Mouse (Mus musculus) stomach, embryonic 14.5 days (tissue): ENCODE results near the gene Smad9. TPM values are rescaled to one million over a fixed set of nuclear protein-coding genes. Genes with fewer than 3 reads are reported as not detected.
A peak's percentile ranks its signal among the peaks of the same experiment; 100 is the strongest.

ENCODE experiments used
- ATAC-seq: fragments of 200-750 bp; cut with Nextera tagmentation; 2 replicates; pipeline ENCODE4 v1.8.0; 2017; ENCODE audit warnings: low read depth, moderate TSS enrichment; ENCODE audit not compliant: insufficient number of reproducible peaks, insufficient read depth, low FRiP score
- H3K27ac ChIP-seq: fragments of 300-500 bp; sonication (generic); 2 replicates; pipeline ENCODE4 v1.5.1; 2014; ENCODE audit warnings: mild to moderate bottlenecking, low read length, moderate library complexity, mixed read lengths
- H3K27me3 ChIP-seq: fragments of 300-500 bp; sonication (generic); 2 replicates; pipeline ENCODE4 v1.6.1; 2014; ENCODE audit warnings: low read length, control low read depth, mixed read lengths; ENCODE audit not compliant: control insufficient read depth, insufficient read depth
- H3K36me3 ChIP-seq: fragments of 300-500 bp; sonication (generic); 2 replicates; pipeline ENCODE4 v1.6.1; 2014; ENCODE audit warnings: mild to moderate bottlenecking, control low read depth, low read length, moderate library complexity, mixed read lengths; ENCODE audit not compliant: control insufficient read depth, insufficient read depth
- H3K4me1 ChIP-seq: fragments of 300-500 bp; sonication (generic); 2 replicates; pipeline ENCODE4 v1.6.1; 2014; ENCODE audit warnings: low read length, control low read depth, mixed read lengths; ENCODE audit not compliant: control insufficient read depth, insufficient read depth
- H3K4me2 ChIP-seq: fragments of 300-500 bp; sonication (generic); replicated peaks from 2 replicates; pipeline ENCODE4 v1.6.1; 2014; ENCODE audit warnings: low read depth, low read length, control low read depth
- H3K4me3 ChIP-seq: fragments of 300-500 bp; sonication (generic); 2 replicates; pipeline ENCODE4 v1.5.1; 2014; ENCODE audit warnings: low read depth, low read length, control low read depth
- H3K9ac ChIP-seq: fragments of 300-500 bp; sonication (generic); replicated peaks from 2 replicates; pipeline ENCODE4 v1.6.1; 2014; ENCODE audit warnings: low read depth, mild to moderate bottlenecking, control low read depth, low read length, moderate library complexity, mixed read lengths
- H3K9me3 ChIP-seq: fragments of 300-500 bp; sonication (generic); 2 replicates; pipeline ENCODE4 v1.6.1; 2016; ENCODE audit warnings: low read depth, low read length, control low read depth; ENCODE audit not compliant: control insufficient read depth
- WGBS: fragments of 180-500 bp; shearing (Covaris S2); extraction: QIAGEN DNeasy Blood & Tissue Kit; methylation state at CpG from one replicate; pipeline ENCODE4 v1.1.7; 2014; 5-methylcytosine and 5-hydroxymethylcytosine counted together
- polyA plus RNA-seq: library from polyadenylated mRNA; unstranded; fragments of >200 nt; fragmentation: Nextera tagmentation; extraction: Ambion mirVana; gene quantifications from 2 replicates; pipeline ENCODE4 v1.2.1, GENCODE M21; 2014

Smad9 gene
- 3.0 and 3.2 TPM in 2 replicates for polyA plus RNA-seq

- peak within 1 kb of the TSS; percentile 68 for H3K27ac ChIP-seq
- peak; percentile 81 for ATAC-seq
Measured at GRCm38 (mm10) chr3:54755145-54756041, at the start of gene Smad9. Gene Smad9, plus strand, starts transcription at chr3:54755582.

GRCm38 (mm10) chr3:54708972-54709371 lies 46.4 kb upstream of the Smad9 start:
- ATAC-seq: no peak
- Histone ChIP-seq H3K4me1 (no peaks in the 10 kb centered on the region), H3K36me3 (peaks cover 72% of the 10 kb centered on the region), H3K9ac (no peak overlapping the region), H3K4me2 (no peak overlapping the region), H3K27ac (no peak overlapping the region), H3K4me3 (no peak overlapping the region), H3K9me3 (no peaks in the 10 kb centered on the region), H3K27me3 (no peaks in the 10 kb centered on the region)
- 89% methylated on average over 9 of the region's 9 CpGs for WGBS

More at GRCm38 (mm10) chr3:54755145-54756041, at the start of gene Smad9:
- peak within 1 kb of the TSS; percentile 66 for H3K9ac ChIP-seq
- no peaks in the 10 kb centered on the region for H3K9me3 ChIP-seq
- peak within 1 kb of the TSS; percentile 69 for H3K4me3 ChIP-seq
- under 1% methylated on average over 65 of the region's 66 CpGs for WGBS
- H3K36me3 ChIP-seq: peaks cover 2% of the 10 kb centered on the region; the same call in 1 of the 2 replicates
- peak within 1 kb of the TSS; percentile 96 for H3K4me2 ChIP-seq
- no peaks in the 10 kb centered on the region for H3K27me3 ChIP-seq
- peaks cover 9% of the 10 kb centered on the region; the same call in 1 of the 2 replicates for H3K4me1 ChIP-seq

DNA sequence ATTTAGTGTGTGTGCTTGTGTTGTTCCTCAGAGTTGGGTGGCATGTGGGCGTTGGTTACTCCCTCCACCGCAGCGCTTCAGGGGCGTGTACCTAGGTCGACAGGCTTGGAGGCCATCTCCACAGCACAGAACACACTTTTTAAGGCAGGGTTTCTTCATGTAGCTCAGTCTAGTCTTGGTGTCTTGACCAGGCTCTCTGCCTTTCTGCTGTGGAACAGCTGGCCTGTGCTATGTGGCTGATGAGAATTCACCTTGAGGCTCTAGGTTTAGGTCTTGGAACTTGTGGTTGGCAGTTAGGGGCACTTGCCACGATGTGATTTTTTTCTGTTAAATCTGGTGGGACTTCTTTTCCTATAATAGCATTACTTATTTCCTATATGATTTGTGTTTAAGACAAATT lies 41.1 kb upstream of the Smad9 start, which contains the start of gene Gm21958:
TSS of gene Gm21958 (minus strand) at position 101 of the 400 bp plus-strand sequence.
- no peak within 1 kb of the TSS for H3K4me3 ChIP-seq
- H3K27ac ChIP-seq: no peak within 1 kb of the TSS
- H3K36me3 ChIP-seq: peaks cover 79% of the 10 kb centered on the region
- 90% methylated on average over 6 of the region's 6 CpGs for WGBS
- H3K4me1 ChIP-seq: no peaks in the 10 kb centered on the region
- H3K27me3 ChIP-seq: no peaks in the 10 kb centered on the region
- H3K4me2 ChIP-seq: no peak within 1 kb of the TSS
- no peak for ATAC-seq
- no peak within 1 kb of the TSS for H3K9ac ChIP-seq
- no peaks in the 10 kb centered on the region for H3K9me3 ChIP-seq

- Histone ChIP-seq H3K27me3 (no peaks in the 10 kb centered on the region), H3K4me2 (no peak overlapping the region), H3K4me3 (no peak overlapping the region), H3K27ac (no peak overlapping the region), H3K4me1 (no peaks in the 10 kb centered on the region), H3K9ac (no peak overlapping the region), H3K36me3 (peaks cover 71% of the 10 kb centered on the region), H3K9me3 (no peaks in the 10 kb centered on the region)
- ATAC-seq: no peak
- WGBS: 87% methylated on average over 6 of the region's 6 CpGs
Measured at GRCm38 (mm10) chr3:54715461-54715860, 39.9 kb upstream of the Smad9 start.

- Histone ChIP-seq H3K36me3 (peaks cover 70% of the 10 kb centered on the region), H3K4me2 (no peak overlapping the region), H3K27me3 (no peaks in the 10 kb centered on the region), H3K27ac (no peak overlapping the region), H3K4me3 (no peak overlapping the region), H3K4me1 (no peaks in the 10 kb centered on the region), H3K9ac (no peak overlapping the region), H3K9me3 (no peaks in the 10 kb centered on the region)
- 88% methylated on average over 6 of the region's 6 CpGs for WGBS
- ATAC-seq: no peak
Measured at GRCm38 (mm10) chr3:54717348-54717747, 38.0 kb upstream of the Smad9 start.

DNA sequence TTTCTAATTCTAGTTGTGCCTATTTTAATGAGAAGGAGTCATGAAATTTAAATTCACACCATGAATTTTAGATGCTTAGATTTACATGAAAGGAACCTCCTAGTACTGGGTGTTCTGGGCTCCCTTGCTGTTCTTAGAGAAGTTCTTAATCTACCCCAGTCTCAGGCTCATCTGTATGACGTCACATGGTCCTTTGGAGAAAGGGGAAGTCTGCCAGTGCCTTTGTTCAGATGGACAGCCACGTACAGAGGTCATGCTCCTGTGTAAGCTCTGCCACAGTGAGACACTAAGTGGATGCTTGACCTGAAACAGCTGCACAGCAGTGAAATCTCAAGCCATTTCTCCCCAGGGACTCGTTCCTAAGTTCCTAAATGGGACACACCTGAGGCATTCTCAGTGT lies 36.4 kb upstream of the Smad9 start:
- Histone ChIP-seq H3K36me3 (peaks cover 72% of the 10 kb centered on the region), H3K9ac (no peak overlapping the region), H3K9me3 (no peaks in the 10 kb centered on the region), H3K4me2 (no peak overlapping the region), H3K27me3 (no peaks in the 10 kb centered on the region), H3K4me3 (no peak overlapping the region), H3K27ac (no peak overlapping the region), H3K4me1 (no peaks in the 10 kb centered on the region)
- ATAC-seq: no peak
- 61% methylated on average over 3 of the region's 3 CpGs for WGBS

DNA sequence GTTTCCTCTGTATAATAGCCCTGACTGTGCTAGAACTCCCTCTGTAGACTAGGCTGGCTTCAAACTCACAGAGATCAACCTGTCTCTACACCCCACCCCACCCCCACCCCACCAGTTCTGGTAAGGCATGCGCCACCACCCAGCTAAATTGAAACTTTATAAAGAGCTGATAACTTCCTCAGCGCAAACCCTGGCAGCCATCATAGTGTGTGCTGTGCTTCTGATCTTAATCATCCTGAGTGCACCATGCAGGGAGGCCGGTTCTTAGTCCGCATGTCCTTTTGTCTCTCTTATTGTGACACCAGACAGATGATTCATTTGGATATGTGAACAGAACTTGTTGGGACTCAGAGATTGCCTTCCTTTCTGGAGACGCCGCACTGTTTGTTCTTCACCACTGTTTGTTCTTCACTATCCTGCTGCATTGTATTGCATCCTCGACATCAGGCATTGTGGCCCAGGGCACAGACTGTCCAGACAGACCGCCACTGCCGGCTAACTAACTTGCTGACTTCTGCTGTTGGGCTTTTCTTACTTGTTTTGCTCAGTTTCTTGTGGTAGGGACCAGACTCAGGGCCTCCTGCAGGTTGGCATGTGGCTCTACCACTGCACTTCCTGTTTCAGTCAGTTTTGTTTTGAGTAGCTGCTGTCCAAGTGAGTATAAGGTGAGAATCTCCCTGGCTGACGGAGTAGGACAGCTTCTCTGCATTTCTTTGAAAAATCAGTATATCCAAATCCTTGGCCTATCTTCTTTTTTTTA lies 31.5 kb upstream of the Smad9 start:
- H3K36me3 ChIP-seq: peaks cover 56% of the 10 kb centered on the region
- no peak overlapping the region for H3K9ac ChIP-seq
- ATAC-seq: no peak
- H3K27ac ChIP-seq: no peak overlapping the region
- no peak overlapping the region for H3K4me2 ChIP-seq
- H3K27me3 ChIP-seq: no peaks in the 10 kb centered on the region
- H3K9me3 ChIP-seq: no peaks in the 10 kb centered on the region
- H3K4me1 ChIP-seq: no peaks in the 10 kb centered on the region
- no peak overlapping the region for H3K4me3 ChIP-seq
- 80% methylated on average over 10 of the region's 10 CpGs for WGBS

DNA sequence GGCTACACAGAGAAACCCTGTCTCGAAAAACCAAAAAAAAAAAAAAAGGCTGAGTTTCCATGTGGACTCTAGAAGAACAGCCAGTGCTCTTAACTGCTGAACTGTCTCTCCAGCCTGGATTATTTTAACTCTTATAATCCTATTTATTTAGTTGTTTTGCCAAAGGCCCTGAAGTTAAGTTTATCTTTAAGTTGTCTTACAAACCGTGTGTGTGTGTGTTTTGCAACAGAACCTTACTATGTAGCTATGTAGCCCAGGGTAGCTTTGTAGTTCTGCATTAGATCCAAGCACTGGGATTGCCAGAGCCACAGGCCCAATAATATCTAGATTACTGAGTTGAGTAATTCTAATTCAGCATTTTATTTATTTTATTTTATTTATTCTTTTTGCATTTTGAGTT lies 30.0 kb upstream of the Smad9 start:
- peaks cover 63% of the 10 kb centered on the region for H3K36me3 ChIP-seq

More for the DNA sequence above, 30.0 kb upstream of the Smad9 start:
- Histone ChIP-seq H3K4me1 (no peaks in the 10 kb centered on the region), H3K9me3 (no peaks in the 10 kb centered on the region), H3K27ac (no peak overlapping the region), H3K4me3 (no peak overlapping the region), H3K4me2 (no peak overlapping the region), H3K9ac (no peak overlapping the region), H3K27me3 (no peaks in the 10 kb centered on the region)
- 84% methylated on average over 2 of the region's 2 CpGs for WGBS
- no peak for ATAC-seq
